Comparison of ENCODE assay signal across 19 mouse cellular contexts in genomic region chr14:47554236-47554635, GRCm38 (mm10).
"Had no signal": no experiment of that assay in that cellular context is flagged by ENCODE, and none has a peak within 500 bp of the region (broad histone marks: within the 10 kb centered on the region; RNA-seq: fewer than 3 reads in every experiment).

No protein-coding gene starts in this region.

- H3K9ac ChIP-seq: liver, embryonic 13.5 days; lung, embryonic 14.5 days; midbrain, embryonic 15.5 days; neural tube, embryonic 12.5 days; neural tube, embryonic 15.5 days had no signal

- H3K9me3 ChIP-seq: liver, embryonic 13.5 days; midbrain, embryonic 15.5 days; neural tube, embryonic 12.5 days; neural tube, embryonic 15.5 days had no signal

- H3K4me3 ChIP-seq: left cerebral cortex, adult 2 months; liver, embryonic 13.5 days; midbrain, embryonic 15.5 days; neural tube, embryonic 12.5 days; neural tube, embryonic 15.5 days had no signal

- ATAC-seq: lung, postnatal 0 days; midbrain, embryonic 15.5 days had no signal

- H3K4me1 ChIP-seq: liver, embryonic 13.5 days; midbrain, embryonic 15.5 days; neural tube, embryonic 12.5 days; neural tube, embryonic 15.5 days had no signal

- H3K27me3 ChIP-seq: liver, embryonic 13.5 days; midbrain, embryonic 15.5 days; neural tube, embryonic 12.5 days; neural tube, embryonic 15.5 days had no signal

- H3K27ac ChIP-seq: left cerebral cortex, adult 2 months; liver, embryonic 13.5 days; macrophage; midbrain, embryonic 15.5 days; neural tube, embryonic 12.5 days; neural tube, embryonic 15.5 days had no signal

- DNase-seq: kidney, adult 18-20 months; kidney, adult 9 months; kidney, postnatal 14 days; kidney, postnatal 4 days; liver, embryonic 13.5 days; lung, embryonic 14.5 days; right cerebral cortex, adult 18-20 months; right cerebral cortex, postnatal 25 days; spleen, adult 18-20 months; thymus, adult 2 months; thymus, postnatal 14 days; thymus, postnatal 4 days had no signal

- H3K4me2 ChIP-seq: liver, embryonic 13.5 days; lung, embryonic 14.5 days; midbrain, embryonic 11.5 days; midbrain, embryonic 15.5 days; neural tube, embryonic 12.5 days; neural tube, embryonic 15.5 days had no signal
